Mouse (Mus musculus): ENCODE measurements around the gene Rrp12. TPM values are rescaled to one million over a fixed set of nuclear protein-coding genes. Genes with fewer than 3 reads are reported as not detected.
"Not testable (repeated sequence)": the region's sequence is repeated elsewhere in the genome, so short reads cannot be mapped to it uniquely, and the experiment has no call there.

The Rrp12 gene
- 36.3 and 38.9 TPM in 2 replicates for polyA plus RNA-seq (2016; fragmentation: Nextera tagmentation; extraction: Ambion mirVana)

DNA sequence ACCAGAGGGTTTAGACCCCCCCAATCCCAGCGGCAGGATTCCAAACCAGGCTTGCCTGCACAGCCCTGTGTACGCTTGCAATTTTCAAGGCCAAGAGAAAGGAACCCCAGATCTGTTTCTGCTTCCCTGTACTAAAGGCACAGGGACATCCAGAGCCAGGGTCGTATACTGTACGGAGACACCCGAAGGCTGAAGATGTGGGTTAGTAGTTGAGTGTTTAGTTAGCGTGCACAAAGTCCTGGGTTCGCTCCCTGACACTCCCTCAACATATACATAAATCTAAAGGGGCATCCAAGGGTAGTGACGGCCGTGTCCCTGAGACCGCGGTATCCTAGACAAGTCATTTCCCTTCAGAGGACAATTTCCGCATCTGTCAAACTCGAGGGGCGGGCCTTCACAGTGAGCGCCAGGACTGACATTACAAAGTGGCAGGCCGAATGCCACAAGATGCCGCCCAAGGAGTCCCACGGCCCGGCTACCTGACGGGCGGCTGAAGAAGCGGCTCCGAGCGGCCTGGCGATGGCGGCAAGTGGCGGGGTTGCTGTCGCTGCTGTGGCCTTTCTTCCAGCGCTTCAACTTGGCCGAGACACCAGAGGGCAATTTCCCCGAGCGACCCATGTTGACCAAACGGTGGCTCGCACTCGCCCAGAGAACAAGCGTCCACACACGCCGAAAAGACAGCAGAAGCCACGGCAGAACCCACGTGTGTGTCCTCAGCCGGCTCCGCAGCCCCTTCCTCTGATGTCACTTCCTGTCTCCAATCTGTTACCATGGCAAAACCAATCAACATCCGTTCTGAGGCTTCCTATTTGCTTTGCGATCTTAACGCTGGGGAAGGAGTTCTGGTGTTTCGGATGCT lies at the start of gene Rrp12:
Gene Rrp12 (minus strand): TSS at position 714 of the 859 bp plus-strand sequence.
- Histone ChIP-seq H3K27ac (replicated peaks) (peak within 1 kb of the TSS; percentile 44; the same call in 1 of the 2 replicates), H3K36me3 (replicated peaks) (peaks cover 19% of the 10 kb centered on the region), H3K27me3 (replicated peaks; ENCODE audit: low read depth, poor library complexity, severe bottlenecking) (no peaks in the 10 kb centered on the region), H3K9me3 (no peaks in the 10 kb centered on the region), H3K4me1 (peaks cover 17% of the 10 kb centered on the region), H3K4me3 (peak within 1 kb of the TSS; percentile 85)
- 2% methylated on average over 46 of the region's 46 CpGs for WGBS
- DNase-seq (ENCODE audit: low spot score) = peak; percentile 86

DNA sequence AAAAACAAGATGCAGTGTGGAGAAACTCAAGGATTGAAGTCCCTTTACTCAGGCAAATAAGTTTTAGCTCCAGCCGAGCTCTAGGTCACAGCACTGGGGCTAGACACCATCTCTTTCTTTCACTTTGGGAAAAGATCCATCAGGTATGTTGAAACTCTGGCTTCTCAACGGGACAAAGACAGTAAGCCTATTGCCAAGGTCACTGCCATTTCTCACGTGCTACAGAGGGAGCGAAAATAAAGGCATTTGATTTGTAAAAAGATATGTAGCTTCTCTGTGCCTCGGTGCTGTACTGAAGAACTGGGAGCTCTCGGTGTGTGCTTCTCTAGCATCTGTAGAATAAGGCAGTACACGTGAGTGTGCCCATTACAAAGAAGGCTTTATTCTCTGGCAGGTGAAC lies 47.9 kb upstream of the Rrp12 start:
- H3K9me3 ChIP-seq = peaks cover 5% of the 10 kb centered on the region; the same call in 1 of the 2 replicates
- peaks cover 99% of the 10 kb centered on the region for H3K36me3 ChIP-seq (replicated peaks)
- DNase-seq (ENCODE audit: low spot score) = no peak
- no peak overlapping the region for H3K27ac ChIP-seq (replicated peaks)
- no peaks in the 10 kb centered on the region for H3K4me1 ChIP-seq
- WGBS = 88% methylated on average over 7 of the region's 7 CpGs
- no peak overlapping the region for H3K4me3 ChIP-seq
- no peaks in the 10 kb centered on the region for H3K27me3 ChIP-seq (replicated peaks; ENCODE audit: low read depth, poor library complexity, severe bottlenecking)

GRCm38 (mm10) chr19:41938539-41938938 lies 42.6 kb upstream of the Rrp12 start:
- Histone ChIP-seq H3K27me3 (replicated peaks; ENCODE audit: low read depth, poor library complexity, severe bottlenecking) (no peaks in the 10 kb centered on the region), H3K27ac (replicated peaks) (no peak overlapping the region), H3K36me3 (replicated peaks) (peaks cover 79% of the 10 kb centered on the region), H3K4me3 (no peak overlapping the region), H3K9me3 (no peaks in the 10 kb centered on the region), H3K4me1 (peaks cover 11% of the 10 kb centered on the region)
- 88% methylated on average over 5 of the region's 5 CpGs for WGBS
- no peak for DNase-seq (ENCODE audit: low spot score)

DNA sequence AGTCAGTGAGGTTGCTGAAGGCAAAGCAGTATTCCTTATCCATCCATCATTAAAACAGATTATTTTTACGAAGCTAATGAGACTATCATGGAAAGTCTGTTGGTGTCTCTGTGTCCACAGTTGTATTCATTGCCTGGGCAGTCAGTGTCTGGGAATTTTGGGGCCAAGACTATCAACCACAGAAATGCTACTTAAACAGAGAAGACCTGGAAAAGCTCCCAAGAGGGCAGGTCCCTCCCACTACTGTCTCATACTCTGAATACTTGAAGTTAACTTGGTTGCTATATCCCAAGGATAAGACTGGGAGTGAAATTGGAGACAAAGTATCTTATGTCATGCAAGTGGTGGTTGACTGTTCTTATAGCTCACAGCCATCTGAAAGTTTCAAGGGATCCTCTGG lies 39.9 kb upstream of the Rrp12 start:
- Histone ChIP-seq H3K4me1 (peaks cover 22% of the 10 kb centered on the region), H3K4me3 (no peak overlapping the region), H3K27ac (replicated peaks) (no peak overlapping the region), H3K36me3 (replicated peaks) (peaks cover 58% of the 10 kb centered on the region), H3K9me3 (no peaks in the 10 kb centered on the region), H3K27me3 (replicated peaks; ENCODE audit: low read depth, poor library complexity, severe bottlenecking) (no peaks in the 10 kb centered on the region)
- no peak for DNase-seq (ENCODE audit: low spot score)
- WGBS = 89% methylated on average over 1 of the region's 1 CpGs

GRCm38 (mm10) chr19:41934124-41934523 lies 38.2 kb upstream of the Rrp12 start:
- Histone ChIP-seq H3K4me3 (peak overlapping the region; percentile 88), H3K9me3 (no peaks in the 10 kb centered on the region), H3K27ac (replicated peaks) (peak overlapping the region; percentile 85; the same call in 1 of the 2 replicates), H3K4me1 (peaks cover 22% of the 10 kb centered on the region), H3K27me3 (replicated peaks; ENCODE audit: low read depth, poor library complexity, severe bottlenecking) (no peaks in the 10 kb centered on the region), H3K36me3 (replicated peaks) (peaks cover 56% of the 10 kb centered on the region)
- no peak for DNase-seq (ENCODE audit: low spot score)
- WGBS = 54% methylated on average over 6 of the region's 6 CpGs

GRCm38 (mm10) chr19:41933179-41934086 lies 37.5 kb upstream of the Rrp12 start, which contains the start of the genes Exosc1 and Zdhhc16:
Exosc1 (minus strand) TSS chr19:41933423.
Zdhhc16 (plus strand) TSS chr19:41933480.
- peak; percentile 98 for DNase-seq (ENCODE audit: low spot score)
- no peaks in the 10 kb centered on the region for H3K9me3 ChIP-seq
- peak within 1 kb of the TSS; percentile 88 for H3K4me3 ChIP-seq
- under 1% methylated on average over 47 of the region's 47 CpGs for WGBS
- peak within 1 kb of the TSS; percentile 85 for H3K27ac ChIP-seq (replicated peaks)
- peaks cover 56% of the 10 kb centered on the region for H3K36me3 ChIP-seq (replicated peaks)
- peaks cover 22% of the 10 kb centered on the region for H3K4me1 ChIP-seq
- H3K27me3 ChIP-seq (replicated peaks; ENCODE audit: low read depth, poor library complexity, severe bottlenecking) = no peaks in the 10 kb centered on the region

GRCm38 (mm10) chr19:41932686-41933085 lies 36.7 kb upstream of the Rrp12 start:
- DNase-seq (ENCODE audit: low spot score) = no peak
- peak overlapping the region; percentile 88 for H3K4me3 ChIP-seq
- peaks cover 56% of the 10 kb centered on the region for H3K36me3 ChIP-seq (replicated peaks)
- H3K9me3 ChIP-seq = no peaks in the 10 kb centered on the region
- H3K4me1 ChIP-seq = peaks cover 22% of the 10 kb centered on the region
- under 1% methylated on average over 28 of the region's 28 CpGs for WGBS
- H3K27ac ChIP-seq (replicated peaks) = peak overlapping the region; percentile 85
- H3K27me3 ChIP-seq (replicated peaks; ENCODE audit: low read depth, poor library complexity, severe bottlenecking) = no peaks in the 10 kb centered on the region

DNA sequence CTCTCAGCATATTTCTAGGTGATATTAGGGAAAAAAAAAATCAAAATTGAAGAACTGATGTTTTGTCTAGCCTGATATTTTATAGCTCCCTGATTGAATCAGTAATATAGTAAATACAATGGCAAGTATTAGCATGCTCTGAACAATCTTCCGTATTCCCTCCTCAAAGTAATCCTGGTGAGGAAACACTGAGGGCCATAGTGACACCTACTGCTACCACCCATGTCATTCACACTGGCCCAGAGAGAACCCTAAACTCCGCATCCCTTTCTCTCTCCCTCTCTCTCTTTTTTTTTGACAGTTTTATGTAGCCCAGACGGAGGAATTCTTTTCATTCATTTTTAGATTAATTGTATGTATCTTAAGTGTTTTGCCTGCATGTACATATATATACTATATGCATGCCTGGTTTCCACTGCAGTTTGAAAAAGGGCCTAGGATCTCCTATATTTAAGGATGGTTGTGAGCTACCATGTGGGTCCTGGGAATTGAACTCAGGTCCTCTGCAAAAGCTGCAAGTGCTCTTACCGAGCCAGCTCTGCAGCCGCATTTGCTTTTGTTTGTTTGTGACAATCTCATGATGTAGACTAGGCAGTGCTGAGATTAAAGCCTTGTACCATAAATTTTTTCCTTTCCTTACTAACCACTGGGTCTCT lies 24.6 kb upstream of the Rrp12 start:
- WGBS = 82% methylated on average over 5 of the region's 5 CpGs
- H3K4me1 ChIP-seq = no peaks in the 10 kb centered on the region
- H3K4me3 ChIP-seq = no peak overlapping the region
- no peaks in the 10 kb centered on the region for H3K9me3 ChIP-seq
- no peak overlapping the region for H3K27ac ChIP-seq (replicated peaks)
- H3K36me3 ChIP-seq (replicated peaks) = peaks cover 87% of the 10 kb centered on the region
- no peaks in the 10 kb centered on the region for H3K27me3 ChIP-seq (replicated peaks; ENCODE audit: low read depth, poor library complexity, severe bottlenecking)
- DNase-seq (ENCODE audit: low spot score) = no peak

GRCm38 (mm10) chr19:41919471-41919870 lies 23.5 kb upstream of the Rrp12 start:
- H3K9me3 ChIP-seq = no peaks in the 10 kb centered on the region
- H3K36me3 ChIP-seq (replicated peaks) = peaks cover 90% of the 10 kb centered on the region
- no peak for DNase-seq (ENCODE audit: low spot score)
- H3K4me1 ChIP-seq = peaks cover 6% of the 10 kb centered on the region; the same call in 1 of the 2 replicates
- no peak overlapping the region for H3K4me3 ChIP-seq
- 77% methylated on average over 4 of the region's 4 CpGs for whole genome bisulfite sequencing
- no peaks in the 10 kb centered on the region for H3K27me3 ChIP-seq (replicated peaks; ENCODE audit: low read depth, poor library complexity, severe bottlenecking)
- no peak overlapping the region for H3K27ac ChIP-seq (replicated peaks)

GRCm38 (mm10) chr19:41916853-41917252 lies 20.9 kb upstream of the Rrp12 start:
- no peak for DNase-seq (ENCODE audit: low spot score)
- 91% methylated on average over 4 of the region's 4 CpGs for WGBS
- peaks cover 79% of the 10 kb centered on the region for H3K36me3 ChIP-seq (replicated peaks)
- H3K27me3 ChIP-seq (replicated peaks; ENCODE audit: low read depth, poor library complexity, severe bottlenecking) = no peaks in the 10 kb centered on the region
- no peak overlapping the region for H3K27ac ChIP-seq (replicated peaks)
- no peak overlapping the region for H3K4me3 ChIP-seq
- no peaks in the 10 kb centered on the region for H3K9me3 ChIP-seq
- H3K4me1 ChIP-seq = peaks cover 24% of the 10 kb centered on the region

DNA sequence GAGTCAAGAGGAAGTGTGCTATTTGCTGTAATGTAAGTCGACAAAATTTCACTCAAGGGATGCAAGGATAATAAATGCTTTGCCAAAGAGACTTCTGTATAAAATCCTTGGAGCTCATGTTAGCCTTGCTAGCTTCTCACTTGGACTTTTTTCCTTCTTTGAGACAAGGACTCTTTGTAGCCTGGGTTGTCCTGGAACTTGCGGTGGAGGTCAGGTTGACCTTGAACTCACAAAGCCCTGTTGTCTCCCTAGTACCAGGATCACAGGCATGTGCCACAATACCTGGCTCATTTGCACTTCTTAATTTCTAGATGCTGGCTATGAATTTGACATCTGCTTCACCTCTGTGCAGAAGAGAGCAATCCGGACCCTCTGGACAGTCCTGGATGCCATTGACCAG lies 19.3 kb upstream of the Rrp12 start:
- no peak overlapping the region for H3K4me3 ChIP-seq
- DNase-seq (ENCODE audit: low spot score) = no peak
- 93% methylated on average over 3 of the region's 3 CpGs for WGBS
- H3K4me1 ChIP-seq = peaks cover 24% of the 10 kb centered on the region
- no peaks in the 10 kb centered on the region for H3K27me3 ChIP-seq (replicated peaks; ENCODE audit: low read depth, poor library complexity, severe bottlenecking)
- no peaks in the 10 kb centered on the region for H3K9me3 ChIP-seq
- no peak overlapping the region for H3K27ac ChIP-seq (replicated peaks)
- H3K36me3 ChIP-seq (replicated peaks) = peaks cover 63% of the 10 kb centered on the region

DNA sequence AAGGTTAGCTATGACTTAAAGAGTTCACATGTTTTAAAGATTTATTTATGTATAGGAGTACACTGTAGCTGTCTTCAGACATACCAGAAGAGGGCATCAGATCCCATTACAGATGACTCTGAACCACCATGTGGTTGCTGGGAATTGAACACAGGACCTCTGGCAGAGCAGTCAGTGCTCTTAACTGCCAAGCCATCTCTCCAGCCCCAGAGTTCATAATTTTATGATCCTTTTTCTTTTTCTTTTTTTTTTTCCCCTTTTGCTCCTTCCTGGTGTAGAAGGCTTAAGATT lies 18.6 kb upstream of the Rrp12 start:
- H3K36me3 ChIP-seq (replicated peaks) = peaks cover 55% of the 10 kb centered on the region
- not testable (repeated sequence) for H3K27ac ChIP-seq (replicated peaks); H3K9me3 ChIP-seq; DNase-seq (ENCODE audit: low spot score); H3K27me3 ChIP-seq (replicated peaks; ENCODE audit: low read depth, poor library complexity, severe bottlenecking)
- H3K4me3 ChIP-seq = peak overlapping the region; percentile 98
- H3K4me1 ChIP-seq = peaks cover 24% of the 10 kb centered on the region
